Mouse (Mus musculus) intestine, embryonic 14.5 days (tissue): ENCODE results near the gene Gm10719. TPM values are rescaled to one million over a fixed set of nuclear protein-coding genes. Genes with fewer than 3 reads are reported as not detected.
A peak's percentile ranks its signal among the peaks of the same experiment; 100 is the strongest.
"Not testable (repeated sequence)": the region's sequence is repeated elsewhere in the genome, so short reads cannot be mapped to it uniquely, and the experiment has no call there.

Experiments
- ATAC-seq: fragments of 200-750 bp; cut with Nextera tagmentation; replicated peaks from 2 replicates; pipeline ENCODE4 v1.8.0; 2017; ENCODE audit warnings: low read depth, moderate number of reproducible peaks, moderate TSS enrichment, moderate library complexity; ENCODE audit not compliant: low FRiP score, low TSS enrichment
- DNase-seq: peaks from one replicate; pipeline ENCODE4 v3.0.0-alpha.2; 2018; ENCODE audit warnings: low spot score
- H3K27ac ChIP-seq: fragments of 300-500 bp; sonication (generic); 2 replicates; pipeline ENCODE4 v1.5.1; 2014; ENCODE audit warnings: low read depth, mild to moderate bottlenecking, control low read depth
- H3K27me3 ChIP-seq: fragments of 300-500 bp; sonication (generic); replicated peaks from 2 replicates; pipeline ENCODE4 v1.6.1; 2014; ENCODE audit warnings: low read length, control low read depth; ENCODE audit not compliant: control insufficient read depth, insufficient read depth
- H3K36me3 ChIP-seq: fragments of 300-500 bp; sonication (generic); 2 replicates; pipeline ENCODE4 v1.6.1; 2014; ENCODE audit warnings: low read length, control low read depth; ENCODE audit not compliant: control insufficient read depth, insufficient read depth
- H3K4me1 ChIP-seq: fragments of 300-500 bp; sonication (generic); replicated peaks from 2 replicates; pipeline ENCODE4 v1.6.1; 2014; ENCODE audit warnings: low read length, control low read depth, mixed read lengths; ENCODE audit not compliant: control insufficient read depth, insufficient read depth
- H3K4me2 ChIP-seq: fragments of 300-500 bp; sonication (generic); 2 replicates; pipeline ENCODE4 v1.6.1; 2014; ENCODE audit warnings: low read length
- H3K4me3 ChIP-seq: fragments of 300-500 bp; sonication (generic); 2 replicates; pipeline ENCODE4 v1.5.1; 2014; ENCODE audit warnings: low read depth, low read length, control low read depth, mixed read lengths
- H3K9ac ChIP-seq: fragments of 300-500 bp; sonication (generic); 2 replicates; pipeline ENCODE4 v1.6.1; 2014; ENCODE audit warnings: mild to moderate bottlenecking, low read length
- H3K9me3 ChIP-seq: fragments of 300-500 bp; sonication (generic); 2 replicates; pipeline ENCODE4 v1.6.1; 2016; ENCODE audit warnings: low read length, control low read depth; ENCODE audit not compliant: control insufficient read depth
- WGBS: fragments of 180-500 bp; shearing (Covaris S2); extraction: QIAGEN DNeasy Blood & Tissue Kit; methylation state at CpG from one replicate; pipeline ENCODE4 v1.1.7; 2014; 5-methylcytosine and 5-hydroxymethylcytosine counted together
- polyA plus RNA-seq: library from polyadenylated mRNA; unstranded; fragments of >200 nt; fragmentation: Nextera tagmentation; extraction: Ambion mirVana; gene quantifications from 2 replicates; pipeline ENCODE4 v1.2.1, GENCODE M21; 2014

Gm10719 gene
- polyA plus RNA-seq, result not detected in 2 replicates

DNA sequence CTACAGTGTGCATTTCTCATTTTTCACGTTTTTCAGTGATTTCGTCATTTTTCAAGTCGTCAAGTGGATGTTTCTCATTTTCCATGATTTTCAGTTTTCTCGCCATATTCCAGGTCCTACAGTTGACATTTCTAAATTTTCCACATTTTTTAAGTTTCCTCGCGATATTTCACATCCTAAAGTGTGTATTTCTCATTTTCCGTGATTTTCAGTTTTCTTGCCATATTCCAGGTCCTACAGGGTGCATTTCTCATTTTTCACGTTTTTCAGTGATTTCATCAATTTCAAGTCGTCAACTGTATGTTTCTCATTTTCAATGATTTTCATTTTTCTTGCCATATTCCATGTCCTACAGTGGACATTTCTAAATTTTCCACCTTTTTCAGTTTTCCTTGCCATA lies at the start of gene Gm10719:
Gm10719 (plus strand) TSS at position 301 of the 400 bp plus-strand sequence.
- not testable (repeated sequence) for H3K27ac ChIP-seq, H3K36me3 ChIP-seq
- no CpG with 5 or more reads among the region's 9 CpGs for WGBS

DNA sequence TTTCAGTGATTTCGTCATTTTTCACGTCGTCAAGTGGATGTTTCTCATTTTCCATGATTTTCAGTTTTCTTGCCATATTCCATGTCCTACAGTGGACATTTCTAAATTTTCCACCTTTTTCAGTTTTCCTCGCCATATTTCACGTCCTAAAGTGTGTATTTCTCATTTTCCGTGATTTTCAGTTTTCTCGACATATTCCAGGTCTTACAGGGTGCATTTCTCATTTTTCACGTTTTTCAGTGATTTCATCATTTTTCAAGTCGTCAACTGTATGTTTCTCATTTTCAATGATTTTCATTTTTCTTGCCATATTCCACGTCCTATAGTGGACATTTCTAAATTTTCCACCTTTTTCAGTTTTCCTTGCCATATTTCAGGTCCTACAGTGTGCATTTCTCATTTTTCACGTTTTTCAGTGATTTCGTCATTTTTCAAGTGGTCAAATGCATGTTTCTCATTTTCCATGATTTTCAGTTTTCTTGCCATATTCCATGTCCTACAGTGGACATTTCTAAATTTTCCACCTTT lies 16.7 kb upstream of the Gm10719 start, which contains the start of gene Gm10722:
Gm10722 (plus strand) TSS at position 478 of the 528 bp plus-strand sequence.
- ATAC-seq, H3K4me2 ChIP-seq, H3K36me3 ChIP-seq, H3K4me3 ChIP-seq, H3K27me3 ChIP-seq, H3K9me3 ChIP-seq, H3K4me1 ChIP-seq, H3K9ac ChIP-seq, H3K27ac ChIP-seq: not testable (repeated sequence)
- 68% methylated on average over 12 of the region's 12 CpGs for WGBS
- peak; percentile 49 for DNase-seq

More for the DNA sequence above, at the start of gene Gm10719:
- H3K27me3 ChIP-seq, H3K4me3 ChIP-seq, H3K4me1 ChIP-seq, DNase-seq, H3K4me2 ChIP-seq, H3K9ac ChIP-seq, ATAC-seq, H3K9me3 ChIP-seq: not testable (repeated sequence)

DNA sequence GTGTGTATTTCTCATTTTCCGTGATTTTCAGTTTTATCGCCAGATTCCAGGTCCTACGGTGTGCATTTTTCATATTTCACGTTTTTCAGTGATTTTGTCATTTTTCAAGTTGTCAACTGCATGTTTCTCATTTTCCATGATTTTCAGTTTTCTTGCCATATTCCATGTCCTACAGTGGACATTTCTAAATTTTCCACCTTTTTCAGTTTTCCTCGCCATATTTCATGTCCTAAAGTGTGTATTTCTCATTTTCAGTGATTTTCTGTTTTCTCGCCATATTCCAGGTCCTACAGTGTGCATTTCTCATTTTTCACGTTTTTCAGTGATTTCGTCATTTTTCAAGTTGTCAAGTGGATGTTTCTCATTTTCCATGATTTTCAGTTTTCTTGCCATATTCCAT lies 16.2 kb upstream of the Gm10719 start:
- ATAC-seq, H3K9ac ChIP-seq, H3K36me3 ChIP-seq, H3K27ac ChIP-seq, H3K4me1 ChIP-seq, H3K4me3 ChIP-seq, H3K27me3 ChIP-seq, H3K4me2 ChIP-seq, DNase-seq, H3K9me3 ChIP-seq: not testable (repeated sequence)
- 64% methylated on average over 8 of the region's 8 CpGs for WGBS

DNA sequence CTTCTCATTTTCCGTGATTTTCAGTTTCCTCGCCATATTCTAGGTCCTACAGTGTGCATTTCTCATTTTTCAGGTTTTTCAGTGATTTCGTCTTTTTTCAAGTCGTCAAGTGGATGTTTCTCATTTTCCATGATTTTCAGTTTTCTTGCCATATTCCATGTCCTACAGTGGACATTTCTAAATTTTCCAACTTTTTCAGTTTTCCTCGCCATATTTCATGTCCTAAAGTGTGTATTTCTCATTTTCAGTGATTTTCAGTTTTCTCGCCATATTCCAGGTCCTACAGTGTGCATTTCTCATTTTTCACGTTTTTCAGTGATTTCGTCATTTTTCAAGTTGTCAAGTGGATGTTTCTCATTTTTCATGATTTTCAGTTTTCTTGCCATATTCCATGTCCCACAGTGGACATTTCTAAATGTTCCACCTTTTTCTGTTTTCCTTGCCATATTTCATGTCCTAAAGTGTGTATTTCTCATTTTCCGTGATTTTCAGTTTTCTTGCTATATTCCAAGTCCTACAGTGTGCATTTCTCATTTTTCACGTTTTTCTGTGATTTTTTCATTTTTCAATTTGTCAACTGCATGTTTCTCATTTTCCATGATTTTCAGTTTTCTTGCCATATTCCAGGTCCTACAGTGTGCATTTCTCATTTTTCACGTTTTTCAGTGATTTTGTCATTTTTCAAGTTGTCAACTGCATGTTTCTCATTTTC lies 15.1 kb upstream of the Gm10719 start:
- H3K4me3 ChIP-seq, H3K4me2 ChIP-seq, H3K27me3 ChIP-seq, H3K27ac ChIP-seq, H3K4me1 ChIP-seq, H3K36me3 ChIP-seq, H3K9me3 ChIP-seq, H3K9ac ChIP-seq: not testable (repeated sequence)
- DNase-seq, result peak; percentile 32
- WGBS, result 53% methylated on average over 8 of the region's 11 CpGs
- peak; percentile 89 for ATAC-seq

DNA sequence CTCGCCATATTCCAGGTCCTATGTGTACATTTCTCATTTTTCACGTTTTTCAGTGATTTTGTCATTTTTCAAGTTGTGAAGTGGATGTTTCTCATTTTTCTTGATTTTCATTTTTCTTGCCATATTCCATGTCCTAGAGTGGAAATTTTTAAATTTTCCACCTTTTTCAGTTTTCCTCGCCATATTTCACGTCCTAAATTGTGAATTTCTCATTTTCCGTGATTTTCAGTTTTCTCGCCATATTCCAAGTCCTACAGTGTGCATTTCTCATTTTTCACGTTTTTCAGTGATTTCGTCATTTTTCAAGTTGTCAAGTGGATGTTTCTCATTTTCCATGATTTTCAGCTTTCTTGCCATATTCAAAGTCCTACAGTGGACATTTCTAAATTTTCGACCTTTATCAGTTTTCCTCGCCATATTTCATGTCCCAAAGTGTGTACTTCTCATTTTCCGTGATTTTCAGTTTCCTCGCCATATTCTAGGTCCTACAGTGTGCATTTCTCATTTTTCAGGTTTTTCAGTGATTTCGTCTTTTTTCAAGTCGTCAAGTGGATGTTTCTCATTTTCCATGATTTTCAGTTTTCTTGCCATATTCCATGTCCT lies 14.3 kb upstream of the Gm10719 start, which contains the start of gene Gm11168:
Gm11168 (plus strand) TSS at position 553 of the 603 bp plus-strand sequence.
- not testable (repeated sequence) for H3K9me3 ChIP-seq, H3K4me2 ChIP-seq, ATAC-seq, H3K27me3 ChIP-seq, H3K4me3 ChIP-seq, H3K36me3 ChIP-seq, DNase-seq, H3K9ac ChIP-seq, H3K4me1 ChIP-seq, H3K27ac ChIP-seq
- 66% methylated on average over 5 of the region's 14 CpGs for WGBS

DNA sequence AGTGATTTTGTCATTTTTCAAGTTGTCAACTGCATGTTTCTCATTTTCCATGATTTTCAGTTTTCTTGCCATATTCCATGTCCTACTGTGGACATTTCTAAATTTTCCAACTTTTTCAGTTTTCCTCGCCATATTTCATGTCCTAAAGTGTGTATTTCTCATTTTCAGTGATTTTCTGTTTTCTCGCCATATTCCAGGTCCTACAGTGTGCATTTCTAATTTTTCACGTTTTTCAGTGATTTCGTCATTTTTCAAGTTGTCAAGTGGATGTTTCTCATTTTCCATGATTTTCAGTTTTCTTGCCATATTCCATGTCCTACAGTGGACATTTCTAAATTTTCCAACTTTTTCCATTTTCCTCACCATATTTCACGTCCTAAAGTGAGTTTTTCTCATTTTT lies 11.0 kb upstream of the Gm10719 start:
- ATAC-seq, H3K9me3 ChIP-seq, DNase-seq, H3K27ac ChIP-seq, H3K36me3 ChIP-seq, H3K27me3 ChIP-seq, H3K4me3 ChIP-seq, H3K4me1 ChIP-seq, H3K4me2 ChIP-seq, H3K9ac ChIP-seq: not testable (repeated sequence)
- 74% methylated on average over 1 of the region's 5 CpGs for WGBS

DNA sequence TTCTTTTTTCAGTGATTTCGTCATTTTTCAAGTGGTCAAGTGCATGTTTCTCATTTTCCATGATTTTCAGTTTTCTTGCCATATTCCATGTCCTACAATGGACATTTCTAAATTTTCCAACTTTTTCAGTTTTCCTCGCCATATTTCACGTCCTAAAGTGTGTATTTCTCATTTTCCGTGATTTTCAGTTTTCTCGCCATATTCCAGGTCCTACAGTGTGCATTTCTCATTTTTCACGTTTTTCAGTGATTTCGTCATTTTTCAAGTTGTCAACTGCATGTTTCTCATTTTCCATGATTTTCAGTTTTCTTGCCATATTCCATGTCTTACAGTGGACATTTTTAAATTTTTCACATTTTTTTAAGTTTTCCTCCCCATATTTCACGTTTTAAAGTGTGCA lies 10.6 kb upstream of the Gm10719 start:
- not testable (repeated sequence) for H3K27ac ChIP-seq, H3K27me3 ChIP-seq
- WGBS, result 70% methylated on average over 8 of the region's 8 CpGs

DNA sequence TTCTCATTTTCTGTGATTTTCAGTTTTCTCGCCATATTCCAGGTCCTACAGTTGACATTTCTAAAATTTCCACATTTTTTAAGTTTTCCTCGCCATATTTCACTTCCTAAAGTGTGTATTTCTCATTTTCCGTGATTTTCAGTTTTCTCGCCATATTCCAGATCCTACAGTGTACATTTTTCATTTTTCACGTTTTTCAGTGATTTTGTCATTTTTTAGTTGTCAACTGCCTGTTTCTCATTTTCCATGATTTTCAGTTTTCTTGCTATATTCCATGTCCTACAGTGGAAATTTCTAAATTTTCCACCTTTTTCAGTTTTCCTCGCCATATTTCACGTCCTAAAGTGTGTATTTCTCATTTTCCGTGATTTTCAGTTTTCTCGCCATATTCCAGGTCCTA lies 9.9 kb upstream of the Gm10719 start:
- not testable (repeated sequence) for H3K9me3 ChIP-seq, H3K4me1 ChIP-seq, H3K27me3 ChIP-seq, H3K4me3 ChIP-seq, H3K27ac ChIP-seq, H3K9ac ChIP-seq, H3K36me3 ChIP-seq, H3K4me2 ChIP-seq
- peak; percentile 23 for DNase-seq
- 0 out of 2 replicates have a peak, but pooled peaks have one; percentile 46 for ATAC-seq
- 79% methylated on average over 6 of the region's 9 CpGs for WGBS

More for the DNA sequence above, 10.6 kb upstream of the Gm10719 start:
- DNase-seq, H3K9ac ChIP-seq, H3K4me2 ChIP-seq, H3K9me3 ChIP-seq, H3K36me3 ChIP-seq, H3K4me3 ChIP-seq, H3K4me1 ChIP-seq: not testable (repeated sequence)
- peak; percentile 79 for ATAC-seq
